Mouse (Mus musculus) retina, embryonic 14.5 days (tissue): ENCODE results near the gene Sh3glb2.

Experiments used
- DNase-seq: peaks from one replicate; pipeline ENCODE4 v3.0.0-alpha.2; 2015; ENCODE audit warnings: low spot score

Gene Sh3glb2

DNA sequence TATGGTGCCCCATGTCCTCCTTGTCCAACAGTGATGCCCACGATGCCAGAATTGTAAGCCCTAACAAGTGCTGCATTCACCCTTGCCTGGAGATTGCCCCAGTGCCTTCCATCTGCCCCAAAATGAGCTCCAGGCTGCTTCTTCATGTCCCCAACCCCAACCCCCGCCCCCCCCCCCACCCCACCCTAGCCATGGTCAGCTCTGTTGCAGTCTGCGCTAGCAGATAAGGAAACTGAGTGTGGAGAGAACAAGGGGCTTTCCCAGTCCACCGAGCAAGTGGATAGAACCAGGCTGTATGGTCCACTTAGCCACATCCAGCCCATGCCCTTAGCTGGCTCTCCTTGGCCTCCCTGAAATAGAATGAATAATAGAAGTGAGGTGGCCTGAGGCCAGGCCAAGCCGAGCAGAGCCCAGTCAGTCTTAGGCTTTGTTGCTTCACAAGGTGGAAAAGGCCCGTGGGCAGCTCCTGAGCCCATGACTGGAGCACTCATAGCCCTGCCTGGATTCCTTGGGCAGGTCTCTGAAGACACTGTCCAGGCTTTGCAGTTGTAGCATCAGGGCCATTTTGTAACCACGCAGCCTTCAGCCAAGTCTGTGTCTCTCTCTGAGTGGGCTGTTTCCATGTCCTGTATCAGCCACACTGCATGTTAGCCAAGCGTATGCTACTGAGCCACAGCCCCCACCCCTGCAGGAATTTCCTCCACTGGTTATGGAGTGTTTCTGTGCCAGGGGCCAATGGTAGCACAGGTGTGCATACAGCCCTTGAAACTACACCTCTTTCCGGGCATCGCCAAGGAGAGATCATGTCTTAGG, 21.6 kb upstream of the Sh3glb2 start:
- DNase-seq, result no peak

DNA sequence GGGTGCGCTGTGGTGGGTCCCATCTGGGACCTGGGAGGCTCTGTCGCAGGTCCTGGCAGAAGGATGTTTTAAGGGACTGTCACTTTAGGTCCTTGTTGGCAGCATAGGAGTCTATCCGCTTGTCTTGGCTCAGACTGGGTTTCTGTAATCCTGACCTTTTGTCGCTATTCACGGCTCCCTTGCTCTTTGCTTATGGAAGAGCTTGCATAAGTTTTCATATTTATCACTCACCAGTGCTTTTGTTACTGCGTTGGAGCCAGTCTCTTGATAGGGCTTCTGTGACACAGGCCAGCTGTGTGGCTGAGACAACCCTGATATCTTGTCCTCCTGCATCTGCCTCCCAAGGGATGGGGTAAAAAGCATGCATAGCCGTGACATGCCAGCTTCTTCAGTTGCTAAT, 20.2 kb upstream of the Sh3glb2 start:
- DNase-seq, result no peak

GRCm38 (mm10) chr2:30377721-30378120, 18.6 kb upstream of the Sh3glb2 start:
- DNase-seq, result no peak

- no peak for DNase-seq
These were observed 16.8 kb upstream of the Sh3glb2 start for GRCm38 (mm10) chr2:30375893-30376292.

- no peak for DNase-seq
These were observed 13.6 kb upstream of the Sh3glb2 start for GRCm38 (mm10) chr2:30372726-30373125.

DNA sequence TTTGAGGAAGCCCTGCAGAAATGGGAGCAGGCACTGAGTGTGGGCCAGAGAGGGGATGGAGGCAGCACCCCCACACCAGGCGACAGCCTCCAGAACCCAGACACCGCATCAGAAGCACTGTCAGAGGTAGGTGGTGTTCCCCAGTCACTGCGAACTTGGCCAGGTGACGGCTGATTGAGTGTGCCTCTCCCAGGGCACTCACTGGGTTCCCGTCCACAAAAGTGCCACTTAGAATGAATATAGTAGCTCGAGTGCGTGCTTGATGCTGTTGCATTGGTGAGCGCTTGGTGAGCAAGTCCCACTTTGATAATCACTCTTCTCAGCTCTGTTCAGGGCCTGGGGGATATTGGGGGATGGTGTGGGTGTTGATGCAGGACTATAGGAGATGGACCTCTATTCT, 12.4 kb upstream of the Sh3glb2 start:
- no peak for DNase-seq

DNA sequence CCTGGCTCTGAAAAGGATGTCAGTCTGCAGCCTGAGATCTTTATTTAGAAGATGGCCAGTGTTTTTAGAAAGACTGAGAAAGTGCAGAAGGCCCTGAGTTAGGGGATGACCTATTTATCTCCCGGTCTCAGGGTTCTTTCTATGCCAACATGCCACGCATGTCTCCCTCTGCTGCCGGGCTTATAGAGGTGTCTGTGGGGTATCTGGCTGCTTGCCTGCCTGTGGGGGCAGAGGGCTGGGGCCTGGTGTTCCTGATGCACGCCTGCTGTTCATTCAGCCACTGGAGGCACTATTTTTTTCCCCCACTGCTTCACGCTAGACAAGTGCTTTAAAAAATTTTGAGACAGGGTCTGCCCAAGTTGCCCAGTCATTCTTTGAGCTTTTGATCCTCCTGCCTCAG, 7.1 kb upstream of the Sh3glb2 start:
- no peak for DNase-seq

DNA sequence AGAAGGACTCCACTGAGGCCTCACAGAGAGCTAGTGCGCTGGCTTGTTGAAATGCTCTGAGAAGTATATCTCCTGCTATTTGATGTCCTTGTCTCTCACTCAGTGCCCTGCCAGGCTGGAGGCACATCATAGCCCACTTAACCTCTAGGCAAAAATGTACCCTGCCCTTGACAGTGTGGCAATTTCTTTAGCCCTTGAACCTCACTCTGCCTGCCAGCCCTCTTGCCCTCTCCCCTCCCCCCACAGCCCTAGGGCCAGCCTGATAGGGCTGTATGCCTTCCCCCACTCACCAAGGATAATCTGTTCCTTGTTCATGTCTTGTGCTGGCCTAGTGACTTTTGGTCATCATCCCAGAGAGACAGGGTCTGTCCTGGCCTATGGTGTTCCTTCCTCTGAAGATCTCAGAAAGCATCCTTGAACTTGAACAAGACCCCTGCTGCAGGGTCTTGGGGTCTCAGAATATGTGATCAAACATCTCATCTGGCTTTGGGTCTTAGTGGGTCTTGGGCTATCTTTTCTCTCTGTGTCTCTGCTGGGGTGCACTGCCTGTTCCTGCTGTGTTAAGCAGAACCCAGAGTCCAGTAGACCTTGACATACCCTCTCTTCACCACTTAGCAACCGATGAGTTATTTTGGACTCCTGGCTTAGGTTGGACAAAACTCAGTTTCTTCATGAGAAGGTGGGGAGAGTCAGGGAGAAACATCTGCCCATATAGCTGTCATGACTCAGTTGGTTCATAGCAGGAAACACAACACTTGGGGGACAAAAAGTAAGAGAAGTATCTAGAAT, 6.3 kb upstream of the Sh3glb2 start:
- no peak for DNase-seq

DNA sequence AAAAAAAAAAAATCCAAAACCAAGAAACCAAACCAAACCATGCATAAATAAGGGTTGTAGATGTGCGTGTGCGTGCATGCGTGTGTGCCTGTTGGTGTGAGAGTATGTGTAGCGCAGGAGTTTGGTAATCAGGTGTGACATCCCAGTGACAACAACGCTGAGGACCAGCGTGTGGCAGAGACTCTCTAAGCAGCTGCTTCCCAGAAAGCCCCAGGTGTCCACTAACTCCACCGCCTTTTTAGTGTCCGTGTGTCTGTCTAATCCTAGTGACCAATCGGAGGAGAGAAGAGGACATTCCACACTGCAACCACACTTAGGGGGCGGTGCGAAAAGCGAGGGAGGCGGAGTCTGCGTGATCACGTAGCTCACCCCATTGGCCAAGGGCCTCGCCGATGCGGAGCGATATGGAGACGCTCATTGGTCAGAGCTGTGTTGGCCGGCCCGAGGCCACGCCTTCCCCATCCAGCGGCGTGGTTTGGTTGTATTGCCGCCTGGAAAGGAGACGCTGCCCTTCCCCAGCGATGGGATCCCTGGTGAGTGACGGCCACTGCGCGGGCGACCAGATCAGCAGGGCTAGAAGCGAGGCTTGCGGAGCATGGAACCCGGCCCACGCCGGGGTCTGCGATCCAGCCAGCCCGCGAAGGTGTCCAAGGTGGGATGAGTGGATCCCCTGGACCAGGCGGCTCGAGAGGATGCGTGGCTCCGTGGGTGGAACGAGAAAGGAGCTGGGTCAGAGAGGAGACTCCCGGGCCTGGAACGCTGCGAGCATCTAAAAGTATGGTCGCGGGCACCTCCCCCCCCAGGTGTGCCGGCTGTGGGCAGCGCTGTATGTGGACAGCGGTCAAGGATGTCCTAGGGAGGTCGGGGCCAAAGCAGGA, 4.9 kb upstream of the Sh3glb2 start, which contains the start of gene Miga2:
Miga2 (plus strand) TSS at position 461 of the 878 bp plus-strand sequence.
- DNase-seq, result peak; percentile 99

GRCm38 (mm10) chr2:30362865-30363264, 3.7 kb upstream of the Sh3glb2 start:
- no peak for DNase-seq

- DNase-seq, result no peak
These were observed 1.5 kb upstream of the Sh3glb2 start for GRCm38 (mm10) chr2:30360626-30361025.

DNA sequence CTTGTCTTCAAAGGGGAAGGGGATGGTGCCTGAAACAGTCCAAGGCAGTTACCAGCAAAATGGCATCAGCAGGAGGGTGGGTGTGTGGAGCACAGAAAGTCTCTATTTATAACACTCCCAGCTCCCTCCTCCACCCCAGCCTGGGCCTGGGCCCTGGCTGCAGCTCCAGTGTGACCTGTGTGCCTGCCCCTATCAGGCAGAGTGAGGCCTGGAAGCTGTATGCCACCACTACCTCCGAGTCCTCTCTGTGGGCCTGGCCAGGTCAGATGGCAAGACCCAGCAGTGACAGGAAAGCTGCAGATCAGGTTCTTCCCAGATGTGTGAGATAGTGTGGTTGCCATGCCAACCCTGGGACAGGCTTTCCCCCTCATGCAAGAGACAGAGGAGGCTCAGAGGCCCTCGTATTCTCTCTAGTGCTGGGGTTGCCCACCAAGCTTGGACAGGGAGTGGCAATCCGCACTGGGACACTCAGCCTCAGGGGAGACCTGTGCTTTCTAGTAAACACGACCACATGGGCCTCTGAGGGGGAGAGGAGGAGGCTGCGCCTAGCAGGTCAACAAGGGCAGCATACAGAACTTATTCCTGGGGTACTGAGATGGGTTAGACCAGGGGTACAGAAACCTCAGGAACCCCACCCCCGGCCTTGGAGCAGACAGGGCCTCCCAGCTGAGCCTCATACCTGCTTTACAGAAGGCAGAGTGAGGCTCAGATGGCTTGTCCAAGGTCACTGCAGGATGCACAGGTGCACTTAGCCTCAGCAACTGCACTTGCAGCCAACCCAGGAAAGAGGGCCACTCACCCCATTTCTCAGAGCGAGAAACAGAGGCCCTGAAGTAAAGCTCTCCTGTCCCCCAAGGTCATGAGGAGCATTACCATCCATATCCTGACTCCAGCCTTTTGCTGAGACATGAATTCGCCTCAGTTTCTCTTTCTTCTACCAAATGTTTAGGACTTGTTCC, 1.3 kb downstream of the Sh3glb2 start:
- no peak for DNase-seq

GRCm38 (mm10) chr2:30356906-30357305, 2.2 kb downstream of the Sh3glb2 start:
- no peak for DNase-seq

GRCm38 (mm10) chr2:30356266-30356665, 2.9 kb downstream of the Sh3glb2 start:
- no peak for DNase-seq

GRCm38 (mm10) chr2:30355861-30356260, 3.3 kb downstream of the Sh3glb2 start:
- DNase-seq, result no peak

DNA sequence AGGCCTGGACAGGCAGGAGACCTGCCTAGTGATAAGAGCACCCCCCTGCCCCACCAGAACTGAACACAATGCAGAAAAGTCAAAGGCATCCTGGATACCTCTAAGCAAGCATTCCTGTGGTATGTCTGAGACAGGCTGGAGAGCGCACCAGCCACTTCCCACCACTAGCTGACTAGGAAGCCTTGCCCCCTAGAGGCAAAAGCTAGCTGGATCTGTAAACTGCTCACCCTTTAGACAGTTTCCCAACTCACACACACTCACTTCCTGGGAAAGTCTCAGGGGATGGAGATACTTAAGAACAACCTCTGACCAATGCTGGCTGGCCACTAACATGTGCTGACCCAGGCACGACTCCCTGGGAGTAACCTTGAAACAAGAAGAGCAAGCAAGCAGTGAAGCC, 8.0 kb downstream of the Sh3glb2 start:
- no peak for DNase-seq

DNA sequence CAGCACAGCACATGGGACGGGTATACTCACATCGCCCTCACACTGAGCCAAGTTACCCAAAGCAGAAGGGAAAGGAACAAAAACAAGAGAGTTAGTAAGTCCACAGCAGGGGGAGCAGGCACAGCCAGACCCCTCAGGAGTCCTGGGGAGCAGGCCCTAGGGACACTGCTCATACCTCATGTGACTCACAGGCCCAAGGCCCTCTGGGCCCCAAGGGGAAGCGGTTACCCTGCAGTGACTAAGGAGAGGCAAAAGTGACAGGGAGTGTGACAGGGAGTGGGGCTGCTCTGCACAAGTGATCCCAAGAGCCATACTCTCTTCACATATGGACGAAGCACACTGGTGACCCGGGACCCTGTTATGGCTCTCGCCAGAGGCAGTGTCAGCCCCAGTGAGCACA, 9.9 kb downstream of the Sh3glb2 start:
- no peak for DNase-seq

DNA sequence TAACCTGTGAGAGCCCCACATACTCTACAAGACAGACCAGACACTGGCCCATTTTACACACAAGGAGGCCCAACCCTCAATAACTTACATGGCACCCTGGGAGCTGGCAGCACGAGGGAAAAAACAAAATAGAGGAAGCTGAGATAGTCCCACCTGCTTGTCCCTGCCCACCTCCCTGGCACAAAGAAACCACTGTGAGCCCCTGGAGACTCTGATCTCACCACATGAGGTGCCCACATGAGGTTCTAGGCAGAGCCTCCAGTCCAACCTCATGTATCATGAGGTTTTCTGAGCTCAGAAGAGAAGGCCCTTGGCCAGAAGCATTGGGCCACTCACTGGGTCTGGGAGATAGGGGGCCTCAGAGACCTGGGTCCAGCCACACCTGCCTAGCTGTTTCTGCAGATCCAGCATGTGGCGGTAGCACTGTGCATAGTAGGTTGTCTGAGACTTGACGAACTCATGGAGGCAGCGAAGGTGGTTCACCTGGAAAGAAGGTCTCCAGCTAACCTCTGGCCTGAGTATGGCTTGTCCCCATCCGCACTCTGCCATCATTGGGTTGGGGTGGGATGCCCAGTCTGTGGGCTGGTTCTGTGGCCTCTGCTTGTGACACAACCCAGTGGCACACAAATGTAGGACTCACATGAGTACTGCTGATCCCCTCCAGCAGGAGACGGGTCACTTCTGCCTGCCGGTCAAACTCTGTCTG, 13.0 kb downstream of the Sh3glb2 start:
- no peak for DNase-seq

DNA sequence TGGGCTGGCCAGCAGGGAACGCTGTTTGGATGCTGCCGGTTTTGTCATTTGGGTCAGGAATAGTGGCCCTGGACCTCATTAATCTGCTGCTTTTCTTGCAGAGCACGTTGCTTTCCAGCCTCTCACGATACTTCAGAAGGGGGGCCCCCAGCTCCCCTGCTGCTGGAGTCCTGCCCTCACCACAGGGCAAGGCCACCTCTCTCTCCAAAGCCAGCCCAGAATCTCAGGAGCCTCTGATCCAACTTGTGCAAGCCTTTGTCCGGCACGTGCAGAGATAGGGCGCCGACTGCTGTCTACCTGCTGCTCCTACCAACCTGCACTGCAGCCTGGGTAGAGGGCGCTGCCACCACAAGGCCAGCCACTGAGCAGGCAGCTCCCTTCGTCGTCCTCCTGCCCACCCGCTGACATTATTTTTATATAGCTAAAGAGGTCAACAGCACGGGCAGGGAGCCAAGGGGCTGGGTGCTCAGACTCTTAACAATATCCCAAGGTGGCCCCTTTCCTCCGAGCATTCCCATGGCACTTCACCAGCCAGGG, 15.5 kb downstream of the Sh3glb2 start:
- no peak for DNase-seq

DNA sequence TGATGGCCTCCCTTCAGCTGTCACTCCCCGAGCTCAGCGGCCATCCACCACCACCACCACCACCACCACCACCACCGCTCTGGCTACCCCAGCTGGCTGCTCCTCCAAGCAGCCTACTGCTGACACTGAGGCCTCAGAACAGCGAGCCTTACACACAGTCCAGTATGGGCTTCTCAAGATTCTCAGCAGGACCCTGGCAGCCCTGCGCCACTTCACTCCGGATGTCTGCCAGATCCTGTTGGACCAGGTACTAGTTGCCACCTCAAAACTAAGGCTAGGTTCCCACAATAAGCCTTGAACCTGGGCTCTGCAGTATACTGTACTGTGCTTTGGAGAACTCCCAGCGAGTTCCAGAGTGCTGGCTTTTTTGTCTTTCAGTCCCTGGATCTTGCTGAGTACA, 16.6 kb downstream of the Sh3glb2 start:
- DNase-seq, result no peak
